Mouse (Mus musculus) hindbrain, embryonic 16.5 days (tissue): ENCODE results near the gene Kat14. TPM values are rescaled to one million over a fixed set of nuclear protein-coding genes. Genes with fewer than 3 reads are reported as not detected.

ENCODE experiments used
- ATAC-seq: fragments of 200-750 bp; cut with Nextera tagmentation; 2 replicates; pipeline ENCODE4 v1.8.0; 2017; ENCODE audit warnings: moderate TSS enrichment, moderate library complexity
- H3K27ac ChIP-seq: fragments of 300-500 bp; sonication (generic); 2 replicates; pipeline ENCODE4 v1.5.1; 2014; ENCODE audit warnings: low read depth, mild to moderate bottlenecking, control low read depth, low read length, moderate library complexity
- H3K27me3 ChIP-seq: fragments of 300-500 bp; sonication (generic); replicated peaks from 2 replicates; pipeline ENCODE4 v1.6.1; 2014; ENCODE audit warnings: low read length; ENCODE audit not compliant: control insufficient read depth, insufficient read depth
- H3K36me3 ChIP-seq: fragments of 300-500 bp; sonication (generic); 2 replicates; pipeline ENCODE4 v1.6.1; 2014; ENCODE audit warnings: mild to moderate bottlenecking, low read length, moderate library complexity, mixed read lengths; ENCODE audit not compliant: control insufficient read depth, insufficient read depth
- H3K4me1 ChIP-seq: fragments of 300-500 bp; sonication (generic); 2 replicates; pipeline ENCODE4 v1.6.1; 2014; ENCODE audit warnings: low read depth, low read length; ENCODE audit not compliant: control insufficient read depth, insufficient read depth
- H3K4me2 ChIP-seq: fragments of 300-500 bp; sonication (generic); 2 replicates; pipeline ENCODE4 v1.6.1; 2014; ENCODE audit warnings: mild to moderate bottlenecking, low read length, control low read depth, moderate library complexity
- H3K4me3 ChIP-seq: fragments of 300-500 bp; sonication (generic); 2 replicates; pipeline ENCODE4 v1.5.1; 2014; ENCODE audit warnings: mild to moderate bottlenecking, low read length, control low read depth, moderate library complexity
- H3K9ac ChIP-seq: fragments of 300-500 bp; sonication (generic); 2 replicates; pipeline ENCODE4 v1.6.1; 2014; ENCODE audit warnings: low read depth, mild to moderate bottlenecking, control low read depth, low read length, moderate library complexity
- H3K9me3 ChIP-seq: fragments of 300-500 bp; sonication (generic); 2 replicates; pipeline ENCODE4 v1.6.1; 2014; ENCODE audit warnings: mild to moderate bottlenecking, low read length, moderate library complexity; ENCODE audit not compliant: control insufficient read depth
- WGBS: fragments of 180-500 bp; shearing (Covaris S2); extraction: QIAGEN DNeasy Blood & Tissue Kit; methylation state at CpG from one replicate; pipeline ENCODE4 v1.1.7; 2014; 5-methylcytosine and 5-hydroxymethylcytosine counted together
- polyA plus RNA-seq: library from polyadenylated mRNA; unstranded; fragments of >200 nt; fragmentation: Nextera tagmentation; extraction: Ambion mirVana; gene quantifications from 2 replicates; pipeline ENCODE4 v1.2.1, GENCODE M21; 2015

The Kat14 gene
- polyA plus RNA-seq, 1 experiment from 2014 or later = 23.2 TPM

DNA sequence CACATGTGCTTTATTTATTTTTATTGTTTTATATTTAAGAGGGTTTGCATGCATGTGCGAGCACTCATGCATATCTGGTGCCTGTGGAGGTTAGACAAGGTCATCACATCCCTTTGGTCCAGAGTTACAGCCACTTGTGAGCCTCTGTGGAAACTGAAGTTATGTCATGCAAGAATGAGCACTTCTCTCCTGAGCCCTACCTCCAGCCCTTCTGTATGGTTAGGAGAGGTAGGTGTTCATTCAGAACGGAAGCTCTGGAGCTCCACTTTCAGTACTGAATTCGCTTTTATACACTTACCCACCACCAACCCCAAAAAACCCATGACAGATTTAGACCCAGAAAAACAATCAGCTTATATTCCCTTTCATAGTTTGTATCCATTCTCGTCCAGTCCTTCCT, 2.8 kb downstream of the Kat14 start:
- Histone ChIP-seq H3K36me3 (peaks cover 5% of the 10 kb centered on the region; the same call in 1 of the 2 replicates), H3K27me3 (no peaks in the 10 kb centered on the region), H3K4me3 (no peak overlapping the region), H3K4me1 (peaks cover 12% of the 10 kb centered on the region), H3K9ac (no peak overlapping the region), H3K9me3 (no peaks in the 10 kb centered on the region), H3K27ac (no peak overlapping the region), H3K4me2 (no peak overlapping the region)
- no peak for ATAC-seq
- 92% methylated on average over 4 of the region's 4 CpGs for WGBS

DNA sequence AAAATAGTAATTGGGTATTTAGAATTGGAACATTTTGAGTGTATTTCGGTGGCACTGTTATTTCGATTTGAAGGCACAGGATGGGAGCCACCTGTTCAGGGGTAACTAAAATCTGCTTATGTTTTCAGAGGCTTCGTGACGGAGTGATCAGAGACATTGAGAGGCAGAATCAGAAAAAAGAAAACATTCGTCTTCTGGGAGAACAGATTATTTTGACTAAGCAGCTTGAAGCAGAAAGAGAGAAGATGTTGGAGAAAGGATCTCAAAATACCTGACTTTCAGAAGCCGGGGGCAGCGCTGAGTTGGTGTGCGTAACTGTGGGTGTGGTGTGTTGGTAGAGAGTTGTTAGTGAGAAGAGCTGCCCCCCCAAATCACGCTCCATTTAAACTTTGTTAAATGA, 4.3 kb downstream of the Kat14 start:
- WGBS = 93% methylated on average over 9 of the region's 9 CpGs
- no peak for ATAC-seq

DNA sequence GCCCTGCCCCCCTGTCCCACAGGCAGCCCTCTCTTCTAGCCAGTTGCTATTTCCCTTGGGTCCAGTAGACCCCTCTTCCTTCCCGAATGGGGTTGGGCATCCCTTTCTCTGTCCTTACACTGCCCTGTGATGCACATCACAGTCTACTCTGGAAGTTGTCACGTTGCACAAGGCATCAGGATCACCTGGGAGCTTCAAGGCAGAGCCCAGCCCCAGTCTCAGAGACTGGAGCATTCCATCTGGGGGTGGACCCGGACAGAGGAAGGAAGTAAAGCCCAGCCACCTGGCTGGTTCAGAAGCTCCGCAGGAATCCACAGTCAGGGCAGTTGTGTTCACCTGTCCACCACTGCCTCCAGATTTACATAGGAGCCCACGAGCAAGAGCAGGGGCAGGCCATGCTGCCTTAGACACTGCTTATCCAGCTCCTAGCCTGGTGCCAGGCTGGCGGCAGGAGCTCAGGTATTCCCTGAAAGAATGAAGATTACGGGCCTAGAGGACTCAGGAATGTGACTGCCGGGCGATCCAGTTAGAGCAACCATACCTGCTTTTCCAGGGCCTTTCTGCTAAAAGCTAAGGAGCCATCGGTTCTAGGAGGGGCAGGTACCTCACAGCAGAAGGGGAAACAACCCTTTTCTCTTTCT, 6.4 kb downstream of the Kat14 start:
- Histone ChIP-seq H3K4me2 (no peak overlapping the region), H3K9me3 (no peaks in the 10 kb centered on the region), H3K27me3 (no peaks in the 10 kb centered on the region), H3K9ac (no peak overlapping the region), H3K4me3 (no peak overlapping the region), H3K36me3 (peaks cover 14% of the 10 kb centered on the region; the same call in 1 of the 2 replicates), H3K4me1 (peaks cover 7% of the 10 kb centered on the region), H3K27ac (no peak overlapping the region)
- 93% methylated on average over 10 of the region's 10 CpGs for WGBS
- no peak for ATAC-seq

More for the DNA sequence above, 4.3 kb downstream of the Kat14 start:
- Histone ChIP-seq H3K36me3 (peaks cover 11% of the 10 kb centered on the region; the same call in 1 of the 2 replicates), H3K27me3 (no peaks in the 10 kb centered on the region), H3K4me2 (no peak overlapping the region), H3K9me3 (no peaks in the 10 kb centered on the region), H3K4me1 (peaks cover 12% of the 10 kb centered on the region), H3K9ac (no peak overlapping the region), H3K4me3 (no peak overlapping the region), H3K27ac (no peak overlapping the region)

DNA sequence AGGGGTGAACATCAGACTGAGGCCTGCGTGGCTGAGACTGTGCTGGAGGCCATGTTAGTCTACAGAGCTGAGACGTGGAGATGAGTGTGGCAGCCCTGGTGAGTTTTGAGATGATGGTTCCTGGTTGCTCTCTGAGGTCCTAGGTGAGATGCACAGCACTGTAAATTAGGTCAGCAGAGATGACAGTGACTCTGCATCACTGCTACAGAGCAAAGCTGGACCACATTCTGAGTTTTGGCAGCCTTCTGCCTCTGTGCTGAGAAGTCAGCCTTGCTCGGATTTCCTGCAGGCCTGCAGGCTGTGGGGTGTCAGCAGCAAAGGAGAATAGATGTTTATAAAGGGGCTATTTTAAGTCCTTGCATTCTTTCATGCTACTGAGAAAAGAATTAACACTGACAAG, 12.5 kb downstream of the Kat14 start:
- Histone ChIP-seq H3K9ac (no peak overlapping the region), H3K4me1 (no peaks in the 10 kb centered on the region), H3K9me3 (no peaks in the 10 kb centered on the region), H3K27ac (no peak overlapping the region), H3K4me3 (no peak overlapping the region), H3K36me3 (peaks cover 21% of the 10 kb centered on the region), H3K27me3 (no peaks in the 10 kb centered on the region), H3K4me2 (no peak overlapping the region)
- WGBS = 73% methylated on average over 3 of the region's 3 CpGs
- no peak for ATAC-seq

DNA sequence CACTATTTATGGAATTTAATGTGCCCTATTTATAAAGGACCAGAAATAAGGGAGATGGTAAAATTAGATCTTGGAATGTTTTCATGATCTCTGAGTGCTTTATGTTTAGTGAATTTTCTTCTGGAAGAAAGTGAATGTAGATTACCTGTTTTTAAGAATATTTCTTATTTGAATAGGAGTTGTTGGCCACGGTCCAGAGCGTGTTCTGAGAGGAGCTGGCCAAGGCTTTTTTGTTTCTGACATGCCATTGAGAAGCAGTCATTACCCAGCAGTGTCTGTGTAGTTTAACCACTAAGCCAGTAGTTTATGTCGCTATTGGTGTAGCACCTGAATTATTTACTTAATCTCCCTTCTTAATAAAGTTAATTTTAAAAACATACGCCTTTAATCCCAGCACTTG, 13.0 kb downstream of the Kat14 start:
- peaks cover 20% of the 10 kb centered on the region for H3K36me3 ChIP-seq
- H3K4me2 ChIP-seq = no peak overlapping the region
- no peaks in the 10 kb centered on the region for H3K4me1 ChIP-seq
- H3K27me3 ChIP-seq = no peaks in the 10 kb centered on the region
- WGBS = 92% methylated on average over 4 of the region's 4 CpGs
- no peak overlapping the region for H3K27ac ChIP-seq
- H3K9ac ChIP-seq = no peak overlapping the region
- no peaks in the 10 kb centered on the region for H3K9me3 ChIP-seq
- ATAC-seq = no peak
- no peak overlapping the region for H3K4me3 ChIP-seq

DNA sequence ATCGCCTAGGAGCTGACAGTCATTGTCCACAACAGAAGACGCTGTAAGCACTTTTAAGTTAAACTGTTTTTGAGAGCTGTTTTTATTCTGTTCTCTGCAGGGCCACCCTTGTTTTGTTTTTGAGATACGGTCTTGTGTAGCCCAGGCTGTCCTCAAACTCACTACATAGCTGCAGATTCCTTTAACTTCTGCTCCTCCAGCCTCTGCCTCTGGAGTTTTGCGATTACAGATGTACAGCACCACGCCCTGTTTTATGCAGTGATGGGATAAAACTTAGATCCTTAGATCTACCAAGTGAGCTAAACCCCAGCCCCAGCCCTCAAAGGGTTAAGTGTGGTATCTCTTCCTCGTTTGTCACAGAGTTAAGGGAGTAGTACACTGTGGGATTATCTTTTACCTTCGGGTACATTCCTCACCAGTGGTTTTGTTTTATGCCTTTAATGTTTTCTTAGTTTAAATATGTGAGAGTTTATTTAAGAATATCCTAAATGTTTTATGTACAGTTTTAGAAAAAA, 13.9 kb downstream of the Kat14 start:
- WGBS = 88% methylated on average over 7 of the region's 7 CpGs
- H3K36me3 ChIP-seq = peaks cover 18% of the 10 kb centered on the region

DNA sequence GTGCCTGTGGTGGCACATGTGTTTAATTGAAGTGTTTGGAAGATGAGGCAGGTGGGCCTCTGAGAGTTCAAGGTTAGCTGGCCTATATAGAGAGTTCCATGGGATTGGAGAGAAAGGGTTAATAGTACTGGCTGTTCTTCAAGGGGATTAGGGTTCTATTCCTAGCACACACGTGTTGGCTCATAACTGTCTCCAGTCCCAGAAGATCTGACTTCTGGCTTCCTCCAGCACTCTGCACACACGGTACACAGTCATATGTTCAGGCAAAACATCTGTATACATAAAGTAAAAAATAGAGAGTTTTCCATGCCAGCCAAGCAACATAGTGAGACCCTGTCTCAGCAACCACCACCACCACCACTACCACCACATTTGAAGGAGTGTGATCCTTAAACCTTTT, 17.5 kb downstream of the Kat14 start:
- peaks cover 31% of the 10 kb centered on the region for H3K36me3 ChIP-seq
- H3K4me2 ChIP-seq = no peak overlapping the region
- 64% methylated on average over 2 of the region's 2 CpGs for WGBS

More for the DNA sequence above, 13.9 kb downstream of the Kat14 start:
- no peak overlapping the region for H3K4me3 ChIP-seq
- no peak overlapping the region for H3K27ac ChIP-seq
- H3K4me2 ChIP-seq = no peak overlapping the region
- no peaks in the 10 kb centered on the region for H3K27me3 ChIP-seq
- no peaks in the 10 kb centered on the region for H3K4me1 ChIP-seq
- H3K9ac ChIP-seq = no peak overlapping the region
- ATAC-seq = no peak
- no peaks in the 10 kb centered on the region for H3K9me3 ChIP-seq

DNA sequence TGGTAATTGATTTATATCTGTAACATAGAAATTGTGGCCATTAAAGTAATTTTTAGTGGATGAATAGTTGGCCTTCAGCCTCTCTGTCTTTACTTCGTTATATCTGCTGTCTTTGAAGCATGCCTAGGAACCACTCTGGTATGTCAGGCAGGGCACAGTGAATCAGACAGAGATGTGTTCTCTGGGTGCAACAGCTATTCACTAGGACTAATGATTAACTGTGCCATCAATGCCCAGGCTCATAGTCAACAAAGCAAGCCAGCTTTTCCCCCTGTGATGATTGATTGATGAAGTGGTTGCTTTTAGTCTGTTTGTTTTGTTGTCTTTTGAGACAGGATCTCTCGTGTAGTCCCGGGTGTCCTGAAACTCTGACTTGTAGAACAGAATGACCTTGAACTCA, 19.6 kb downstream of the Kat14 start:
- no peak overlapping the region for H3K4me2 ChIP-seq
- no peaks in the 10 kb centered on the region for H3K4me1 ChIP-seq
- peaks cover 31% of the 10 kb centered on the region for H3K36me3 ChIP-seq
- H3K4me3 ChIP-seq = no peak overlapping the region
- H3K27ac ChIP-seq = no peak overlapping the region
- 50% methylated on average over 3 of the region's 3 CpGs for WGBS
- no peak overlapping the region for H3K9ac ChIP-seq
- ATAC-seq = no peak
- no peaks in the 10 kb centered on the region for H3K27me3 ChIP-seq
- no peaks in the 10 kb centered on the region for H3K9me3 ChIP-seq

More for the DNA sequence above, 17.5 kb downstream of the Kat14 start:
- Histone ChIP-seq H3K9me3 (no peaks in the 10 kb centered on the region), H3K4me3 (no peak overlapping the region), H3K27me3 (no peaks in the 10 kb centered on the region), H3K9ac (no peak overlapping the region), H3K4me1 (no peaks in the 10 kb centered on the region), H3K27ac (no peak overlapping the region)
- no peak for ATAC-seq

DNA sequence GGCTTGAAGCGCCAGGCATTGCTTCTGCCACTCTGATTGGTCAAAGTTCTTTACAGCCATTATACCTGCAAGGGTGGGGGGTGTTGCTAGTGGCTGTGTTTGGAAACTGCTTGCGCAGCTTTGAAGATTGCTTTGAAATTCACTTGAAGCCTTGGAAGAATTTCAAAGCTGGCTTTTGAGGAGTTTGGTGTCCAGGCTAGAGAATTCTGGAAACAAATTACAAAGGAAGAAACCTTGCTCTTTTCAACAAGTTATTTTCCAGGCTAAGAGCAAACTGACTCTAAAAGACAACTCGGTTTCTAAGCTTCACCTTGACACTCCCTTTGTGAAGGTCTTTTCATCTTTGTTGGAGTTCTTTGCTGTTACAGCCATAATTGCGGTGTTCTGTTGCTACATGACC, 30.7 kb downstream of the Kat14 start:
- peaks cover 38% of the 10 kb centered on the region for H3K36me3 ChIP-seq
- no peaks in the 10 kb centered on the region for H3K9me3 ChIP-seq
- WGBS = 97% methylated on average over 4 of the region's 4 CpGs
- no peak for ATAC-seq
- H3K4me3 ChIP-seq = no peak overlapping the region
- H3K4me2 ChIP-seq = no peak overlapping the region
- no peak overlapping the region for H3K27ac ChIP-seq
- no peaks in the 10 kb centered on the region for H3K27me3 ChIP-seq
- H3K4me1 ChIP-seq = no peaks in the 10 kb centered on the region
- H3K9ac ChIP-seq = no peak overlapping the region
